Mouse (Mus musculus): ENCODE data around the gene Tmem210.

DNA sequence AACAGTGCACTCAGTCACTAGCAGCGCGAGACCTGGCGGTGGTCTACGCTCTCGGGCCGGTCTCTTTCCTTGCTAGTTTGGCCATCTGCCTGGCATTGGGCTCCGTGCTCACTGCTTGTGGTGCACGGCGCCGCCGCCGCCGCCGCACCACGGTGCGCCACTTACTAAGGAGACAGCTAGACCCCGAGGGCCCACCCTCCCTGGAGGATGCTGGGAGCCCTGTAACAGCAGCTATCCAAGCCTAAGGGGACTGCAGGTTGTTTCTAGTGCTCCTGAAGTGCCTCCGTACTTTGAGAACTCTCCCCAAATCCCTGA, 2.8 kb downstream of the Tmem210 start:
- TF ChIP-seq CTCF (IDR thresholded peaks at IDR 0.05; ENCODE audit: extremely low read depth, insufficient read length, insufficient replicate concordance, low read depth, low read length), result no peak
- TF ChIP-seq POLR2A (IDR thresholded peaks at IDR 0.05; ENCODE audit: low read depth, low read length), result no peak
